Mouse (Mus musculus): ENCODE data around the gene Large1.

GRCm38 (mm10) chr8:72812690-72813089 lies 540.6 kb downstream of the Large1 start:
- TF ChIP-seq TAL1 (conservative IDR thresholded peaks at IDR 0.05; ENCODE audit: low read depth, low read length) (no peak), CTCF (IDR thresholded peaks at IDR 0.05; ENCODE audit: low read depth, low read length) (no peak), GATA1 (IDR thresholded peaks at IDR 0.05; ENCODE audit: borderline replicate concordance, low read length) (no peak), POLR2AphosphoS5 (IDR thresholded peaks at IDR 0.05; ENCODE audit: insufficient replicate concordance, low read depth, low read length) (no peak)
